Mouse (Mus musculus) olfactory bulb, adult 2 months (tissue): ENCODE results near the gene Papss2.
"Not testable (repeated sequence)": the region's sequence is repeated elsewhere in the genome, so short reads cannot be mapped to it uniquely, and the experiment has no call there.

ENCODE experiments used
- CTCF ChIP-seq: fragments of 200-500 bp; IDR thresholded peaks from 2 replicates; pipeline ENCODE4 v1.5.1; 2012; ENCODE audit warnings: low read depth, mild to moderate bottlenecking, low read length, moderate library complexity; ENCODE audit not compliant: insufficient read depth
- POLR2A ChIP-seq: fragments of 200-500 bp; IDR thresholded peaks from 2 replicates; pipeline ENCODE4 v1.6.1; 2012; ENCODE audit warnings: mild to moderate bottlenecking, low read depth, low read length, moderate library complexity; ENCODE audit not compliant: insufficient read depth

DNA sequence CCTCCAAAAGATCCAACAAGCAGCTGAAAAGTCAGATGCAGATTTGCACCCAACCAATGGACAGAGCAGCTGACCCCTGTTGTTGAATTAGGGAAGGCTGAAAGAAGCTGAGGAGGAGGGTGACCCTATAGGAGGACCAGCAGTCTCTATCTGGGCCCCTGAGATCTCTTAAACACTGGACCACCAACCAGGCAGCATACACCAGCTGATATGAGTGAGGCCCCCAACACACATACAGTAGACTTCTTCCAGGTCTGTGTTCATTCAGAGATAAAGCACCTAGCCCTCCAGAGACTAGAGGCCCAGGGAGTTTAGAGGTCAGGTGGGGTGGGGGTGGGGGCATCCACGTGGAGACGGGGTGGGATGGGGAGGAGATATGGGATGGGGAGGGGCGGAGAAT is 92.6 kb downstream of the Papss2 start:
- TF ChIP-seq CTCF, POLR2A: not testable (repeated sequence)
